Mouse (Mus musculus) spleen, adult 2 months (tissue): Measurements from ENCODE around the gene Map4k1. TPM values are rescaled to one million over a fixed set of nuclear protein-coding genes. Genes with fewer than 3 reads are reported as not detected.

ENCODE experiments used
- DNase-seq, 2 experiments: peaks; one replicate each; pipeline versions ENCODE4 v3.0.0 to v3.0.0-alpha.2; 2012 to 2021; ENCODE audit warnings: low spot score in 2 of 2, low read depth in 1 of 2
- H3K27ac ChIP-seq: fragments of 200-500 bp; 2 replicates; pipeline ENCODE4 v1.5.1; 2012; ENCODE audit warnings: low read length, inconsistent platforms; ENCODE audit not compliant: insufficient read depth
- H3K27me3 ChIP-seq: fragments of 200-500 bp; 2 replicates; pipeline ENCODE4 v1.6.1; 2012; ENCODE audit warnings: mild to moderate bottlenecking, moderate library complexity, low read length, inconsistent platforms; ENCODE audit not compliant: control insufficient read depth, insufficient read depth
- H3K36me3 ChIP-seq: fragments of 200-500 bp; 2 replicates; pipeline ENCODE4 v1.6.1; 2012; ENCODE audit warnings: mild to moderate bottlenecking, low read length, inconsistent platforms; ENCODE audit not compliant: control insufficient read depth, insufficient read depth
- H3K4me1 ChIP-seq: fragments of 200-500 bp; 2 replicates; pipeline ENCODE4 v1.6.1; 2011; ENCODE audit warnings: inconsistent platforms; ENCODE audit not compliant: control insufficient read depth, insufficient read depth, insufficient read length
- H3K4me3 ChIP-seq: fragments of 200-500 bp; 2 replicates; pipeline ENCODE4 v1.5.1; 2011; ENCODE audit warnings: mild to moderate bottlenecking, inconsistent platforms; ENCODE audit not compliant: insufficient read depth, insufficient read length; ENCODE audit errors: extremely low read depth
- CTCF ChIP-seq: fragments of 200-500 bp; IDR thresholded peaks from 2 replicates; pipeline ENCODE4 v1.5.1; 2011; ENCODE audit warnings: mild to moderate bottlenecking, inconsistent platforms; ENCODE audit not compliant: insufficient read depth, insufficient read length, insufficient replicate concordance; ENCODE audit errors: extremely low read depth
- POLR2A ChIP-seq: fragments of 200-500 bp; IDR thresholded peaks from 2 replicates; pipeline ENCODE4 v1.6.1; 2011; ENCODE audit warnings: low read depth, low read length, inconsistent platforms
- WGBS: fragments of 180-500 bp; shearing (Covaris S2); methylation state at CpG from one replicate; pipeline ENCODE4 v1.1.7; 2018; 5-methylcytosine and 5-hydroxymethylcytosine counted together
- polyA plus RNA-seq: library from polyadenylated mRNA; depleted of rRNA; stranded (reverse); fragments of >200 nt; gene quantifications from 2 replicates; pipeline ENCODE4 v1.2.3, GENCODE M21; 2012

The Map4k1 gene
- polyA plus RNA-seq, 1 experiment = 174 TPM

DNA sequence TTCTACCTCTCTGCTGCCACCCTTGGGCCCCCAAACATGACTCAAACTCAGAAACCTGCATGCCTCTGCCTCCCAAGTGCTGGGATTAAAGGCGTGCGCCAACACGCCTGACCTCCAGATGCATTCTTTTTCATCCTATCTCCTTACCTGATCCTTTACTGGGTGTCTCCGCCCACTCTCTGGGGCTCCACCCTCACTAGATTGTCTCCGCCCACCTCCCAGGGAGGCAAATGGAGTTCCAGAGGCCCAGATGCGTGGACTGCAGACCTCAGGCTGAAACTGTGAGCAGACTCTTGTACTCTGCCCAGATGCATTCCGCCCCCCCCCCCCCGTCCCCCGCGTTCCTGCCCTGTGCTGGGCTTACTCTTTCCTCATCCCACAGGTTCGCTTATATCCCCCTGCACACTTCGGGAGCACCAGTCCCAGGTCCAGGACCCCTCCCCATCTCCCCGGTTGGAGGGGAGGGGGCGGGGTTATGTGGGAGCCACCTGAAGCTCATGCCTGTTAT, 9.0 kb downstream of the Map4k1 start:
- TF ChIP-seq CTCF (no peak), POLR2A (no peak)
- H3K36me3 ChIP-seq = peaks cover 66% of the 10 kb centered on the region
- WGBS = 91% methylated on average over 14 of the region's 14 CpGs
- no peak overlapping the region for H3K27ac ChIP-seq
- H3K4me3 ChIP-seq = no peak overlapping the region
- H3K4me1 ChIP-seq = no peaks in the 10 kb centered on the region
- DNase-seq = no peak
- no peaks in the 10 kb centered on the region for H3K27me3 ChIP-seq

DNA sequence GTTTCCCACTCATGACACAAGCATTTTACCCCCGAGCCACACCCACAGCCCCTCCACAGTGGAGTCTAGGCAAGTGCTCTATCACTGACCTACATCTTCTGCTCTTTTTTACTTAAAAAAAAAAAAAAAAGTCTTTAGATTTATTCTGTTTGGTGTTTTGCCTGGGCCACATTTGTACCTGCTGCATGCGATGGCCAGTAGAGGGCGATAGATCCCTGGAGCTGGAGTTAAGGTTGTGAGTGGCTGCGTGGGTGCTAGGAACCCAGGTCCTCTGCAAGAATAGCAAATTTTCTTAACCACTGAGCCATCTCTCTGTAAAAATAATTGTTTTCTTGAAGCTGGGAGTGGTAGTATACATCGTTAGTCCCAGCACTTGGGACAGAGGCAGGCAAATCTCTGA, 9.8 kb downstream of the Map4k1 start:
- TF ChIP-seq CTCF (peak; percentile 59; the same call in 1 of the 2 replicates), POLR2A (no peak)
- Histone ChIP-seq H3K27ac (no peak overlapping the region), H3K4me1 (no peaks in the 10 kb centered on the region), H3K4me3 (no peak overlapping the region), H3K36me3 (peaks cover 68% of the 10 kb centered on the region), H3K27me3 (no peaks in the 10 kb centered on the region)
- no peak for DNase-seq
- 93% methylated on average over 5 of the region's 5 CpGs for WGBS

DNA sequence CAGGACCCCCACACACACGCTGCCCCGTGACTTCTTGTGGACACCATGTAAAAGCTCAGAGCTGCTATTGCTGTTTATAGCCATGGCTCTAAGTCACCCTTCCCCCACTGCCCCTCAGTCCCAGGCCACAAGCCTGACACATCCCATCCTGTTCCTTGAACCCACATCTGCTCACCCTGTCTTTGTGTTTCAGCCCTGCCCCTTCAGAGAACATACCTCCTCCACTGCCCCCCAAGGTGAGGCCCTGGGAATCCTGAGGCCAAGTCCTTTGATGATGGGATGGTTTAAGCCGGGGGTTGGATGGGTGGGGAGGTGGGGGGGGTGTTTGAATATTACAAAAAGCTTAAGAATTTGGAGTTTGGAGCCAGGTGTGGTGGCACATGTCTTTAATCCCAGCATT, 11.1 kb downstream of the Map4k1 start:
- TF ChIP-seq POLR2A = no peak
- no peak for TF ChIP-seq CTCF
- Histone ChIP-seq H3K4me3 (no peak overlapping the region), H3K4me1 (no peaks in the 10 kb centered on the region), H3K27me3 (no peaks in the 10 kb centered on the region), H3K36me3 (peaks cover 62% of the 10 kb centered on the region), H3K27ac (no peak overlapping the region)
- 91% methylated on average over 3 of the region's 3 CpGs for WGBS
- no peak for DNase-seq

DNA sequence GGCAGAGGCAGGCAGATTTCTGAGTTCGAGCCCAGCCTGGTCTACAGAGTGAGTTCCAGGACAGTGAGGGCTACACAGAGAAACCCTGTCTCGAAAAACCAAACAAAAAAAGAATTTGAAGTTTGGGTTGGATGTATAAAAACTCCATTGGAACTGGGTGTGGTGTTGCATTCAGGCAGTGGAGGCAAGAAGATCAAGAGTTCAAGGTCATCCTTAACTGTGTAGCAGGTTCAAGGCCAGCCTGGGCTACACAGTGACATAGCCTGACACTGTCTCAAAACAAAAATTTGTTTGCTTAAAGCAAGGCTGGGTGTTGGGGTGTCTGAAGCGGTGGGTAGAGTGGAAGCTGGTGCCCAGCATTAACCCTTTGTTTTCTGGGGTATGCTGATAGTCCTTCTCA, 11.6 kb downstream of the Map4k1 start:
- H3K4me3 ChIP-seq = no peak overlapping the region
- H3K27ac ChIP-seq = no peak overlapping the region
- 88% methylated on average over 3 of the region's 3 CpGs for WGBS
- H3K36me3 ChIP-seq = peaks cover 58% of the 10 kb centered on the region
- H3K27me3 ChIP-seq = no peaks in the 10 kb centered on the region
- TF ChIP-seq CTCF = no peak
- TF ChIP-seq POLR2A = no peak
- DNase-seq = no peak
- no peaks in the 10 kb centered on the region for H3K4me1 ChIP-seq

DNA sequence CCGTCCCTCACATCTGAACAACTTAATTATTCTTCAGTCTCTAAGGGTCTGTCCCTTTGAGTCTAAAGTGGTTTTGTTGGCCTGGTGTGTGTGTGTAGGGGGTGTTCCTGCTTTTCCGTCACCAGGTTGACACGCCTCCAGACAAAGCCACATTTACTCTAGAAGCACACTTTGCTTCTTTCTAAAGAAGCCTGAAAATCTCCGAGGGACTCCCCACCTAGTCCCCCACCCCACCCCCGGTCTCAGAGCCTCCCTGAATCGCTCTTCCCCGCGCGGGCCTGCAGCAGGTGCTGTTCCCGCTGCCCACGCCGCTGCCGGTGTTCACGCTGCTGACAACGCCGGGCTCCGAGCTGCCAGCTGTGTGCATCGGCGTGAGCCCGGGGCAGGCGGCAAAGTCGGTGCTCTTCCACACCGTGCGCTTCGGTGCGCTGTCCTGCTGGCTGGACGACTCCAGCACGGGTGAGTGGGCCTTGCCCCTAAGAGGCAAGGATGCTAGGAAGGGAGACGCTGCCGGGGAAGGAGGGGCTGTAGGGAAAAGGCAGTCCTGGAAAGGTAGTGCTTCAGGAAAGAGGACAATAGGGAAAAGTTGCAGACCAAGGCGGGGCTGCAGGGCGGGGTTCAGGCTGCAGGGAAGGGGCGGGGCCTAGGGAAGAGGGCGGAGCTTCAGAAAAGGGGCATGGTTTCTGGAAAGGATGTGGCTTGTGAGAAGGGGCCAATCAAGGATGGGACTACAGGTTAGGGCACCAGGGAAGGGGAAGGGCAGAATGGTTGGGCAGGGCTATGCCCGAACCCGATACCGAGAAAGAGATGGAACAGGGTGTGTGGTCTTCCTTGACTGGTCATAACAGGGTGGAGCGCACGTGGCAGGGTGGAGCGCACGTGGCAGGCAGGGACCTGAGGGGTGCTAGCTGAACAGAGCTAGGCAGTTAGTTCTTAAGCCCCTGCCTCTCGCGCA, 19.1 kb downstream of the Map4k1 start:
- peak overlapping the region; percentile 87 for H3K27ac ChIP-seq
- peak; percentile 69 to 88 for DNase-seq

GRCm38 (mm10) chr7:29007224-29008101, 25.6 kb downstream of the Map4k1 start:
- peak; percentile 41 to 53 for DNase-seq
- peaks cover 9% of the 10 kb centered on the region; the same call in 1 of the 2 replicates for H3K36me3 ChIP-seq
- TF ChIP-seq POLR2A (no peak), CTCF (no peak)
- peak overlapping the region; percentile 96 for H3K27ac ChIP-seq
- no peaks in the 10 kb centered on the region for H3K27me3 ChIP-seq
- H3K4me3 ChIP-seq = peak overlapping the region; percentile 36
- H3K4me1 ChIP-seq = peaks cover 29% of the 10 kb centered on the region
- 28% methylated on average over 9 of the region's 9 CpGs for whole genome bisulfite sequencing

More for the DNA sequence above, 19.1 kb downstream of the Map4k1 start:
- TF ChIP-seq POLR2A (no peak), CTCF (no peak)
- Histone ChIP-seq H3K4me3 (peak overlapping the region; percentile 58; the same call in 1 of the 2 replicates), H3K36me3 (peaks cover 25% of the 10 kb centered on the region), H3K4me1 (peaks cover 21% of the 10 kb centered on the region), H3K27me3 (no peaks in the 10 kb centered on the region)
- 4% methylated on average over 43 of the region's 43 CpGs for WGBS
